Mouse (Mus musculus) hindbrain, embryonic 12.5 days (tissue): ENCODE data around the gene Eed. TPM values are rescaled to one million over a fixed set of nuclear protein-coding genes. Genes with fewer than 3 reads are reported as not detected.

Experiments used
- ATAC-seq: fragments of 200-750 bp; cut with Nextera tagmentation; 2 replicates; pipeline ENCODE4 v1.8.0; 2017; ENCODE audit warnings: moderate TSS enrichment; ENCODE audit not compliant: low FRiP score
- H3K27ac ChIP-seq: fragments of 300-500 bp; sonication (generic); 2 replicates; pipeline ENCODE4 v1.5.1; 2016; ENCODE audit warnings: mild to moderate bottlenecking
- H3K27me3 ChIP-seq: fragments of 300-500 bp; sonication (generic); 2 replicates; pipeline ENCODE4 v1.6.1; 2016; ENCODE audit warnings: mild to moderate bottlenecking
- H3K36me3 ChIP-seq: fragments of 300-500 bp; sonication (generic); 2 replicates; pipeline ENCODE4 v1.6.1; 2016; ENCODE audit warnings: mild to moderate bottlenecking
- H3K4me1 ChIP-seq: fragments of 300-500 bp; sonication (generic); 2 replicates; pipeline ENCODE4 v1.6.1; 2016
- H3K4me2 ChIP-seq: fragments of 300-500 bp; sonication (generic); replicated peaks from 2 replicates; pipeline ENCODE4 v1.6.1; 2016; ENCODE audit warnings: mild to moderate bottlenecking
- H3K4me3 ChIP-seq: fragments of 300-500 bp; sonication (generic); 2 replicates; pipeline ENCODE4 v1.5.1; 2016; ENCODE audit warnings: mild to moderate bottlenecking
- H3K9ac ChIP-seq: fragments of 300-500 bp; sonication (generic); 2 replicates; pipeline ENCODE4 v1.6.1; 2016; ENCODE audit warnings: mild to moderate bottlenecking, moderate library complexity
- H3K9me3 ChIP-seq: fragments of 300-500 bp; sonication (generic); replicated peaks from 2 replicates; pipeline ENCODE4 v1.6.1; 2016; ENCODE audit warnings: mild to moderate bottlenecking
- WGBS: fragments of 180-500 bp; shearing (Covaris S2); methylation state at CpG from one replicate; pipeline ENCODE4 v1.1.7; 2016; 5-methylcytosine and 5-hydroxymethylcytosine counted together
- polyA plus RNA-seq: library from polyadenylated mRNA; unstranded; fragments of >200 nt; fragmentation: Nextera tagmentation; extraction: Ambion mirVana; gene quantifications from 2 replicates; pipeline ENCODE4 v1.2.1, GENCODE M21; 2016

Gene Eed
- polyA plus RNA-seq, 1 experiment from 2014 or later, result 69.7 TPM

GRCm38 (mm10) chr7:89975571-89975970 is 5.2 kb downstream of the Eed start:
- Histone ChIP-seq H3K27ac (no peak overlapping the region), H3K9me3 (no peaks in the 10 kb centered on the region), H3K36me3 (peaks cover 25% of the 10 kb centered on the region), H3K27me3 (no peaks in the 10 kb centered on the region), H3K9ac (no peak overlapping the region), H3K4me3 (no peak overlapping the region), H3K4me1 (peaks cover 8% of the 10 kb centered on the region), H3K4me2 (no peak overlapping the region)
- WGBS, result 86% methylated on average over 1 of the region's 1 CpGs
- no peak for ATAC-seq

GRCm38 (mm10) chr7:89967235-89967634 is 13.5 kb downstream of the Eed start:
- WGBS, result 90% methylated on average over 2 of the region's 2 CpGs
- Histone ChIP-seq H3K9ac (no peak overlapping the region), H3K4me1 (no peaks in the 10 kb centered on the region), H3K27ac (no peak overlapping the region), H3K4me2 (no peak overlapping the region), H3K36me3 (peaks cover 45% of the 10 kb centered on the region), H3K9me3 (no peaks in the 10 kb centered on the region), H3K4me3 (no peak overlapping the region), H3K27me3 (no peaks in the 10 kb centered on the region)
- no peak for ATAC-seq

DNA sequence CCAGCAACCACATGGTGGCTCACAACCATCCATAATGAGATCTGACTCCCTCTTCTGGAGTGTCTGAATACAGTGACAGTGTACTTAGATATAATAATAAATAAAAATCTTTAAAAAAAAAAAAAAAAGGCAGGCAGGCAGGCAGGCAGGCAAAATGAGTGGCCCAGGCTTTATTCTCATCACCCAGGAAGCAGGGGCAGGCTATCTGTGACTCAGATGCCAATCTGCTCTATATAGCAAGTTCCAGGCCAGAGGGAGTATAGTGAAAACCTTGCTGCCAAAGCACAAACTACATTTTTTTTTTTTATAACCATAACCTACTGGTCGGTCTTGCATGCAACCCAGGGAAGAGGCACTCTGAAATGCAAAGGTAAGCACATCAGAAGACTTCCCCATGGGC is 14.0 kb downstream of the Eed start:
- H3K9me3 ChIP-seq, result no peaks in the 10 kb centered on the region
- no peak for ATAC-seq
- no peak overlapping the region for H3K27ac ChIP-seq
- H3K27me3 ChIP-seq, result no peaks in the 10 kb centered on the region
- H3K4me2 ChIP-seq, result no peak overlapping the region
- no peak overlapping the region for H3K4me3 ChIP-seq
- H3K9ac ChIP-seq, result no peak overlapping the region
- peaks cover 49% of the 10 kb centered on the region for H3K36me3 ChIP-seq
- H3K4me1 ChIP-seq, result no peaks in the 10 kb centered on the region
- WGBS, result 95% methylated on average over 1 of the region's 1 CpGs

- peaks cover 48% of the 10 kb centered on the region for H3K36me3 ChIP-seq
- no peak overlapping the region for H3K27ac ChIP-seq
- no peaks in the 10 kb centered on the region for H3K9me3 ChIP-seq
- no peak overlapping the region for H3K4me2 ChIP-seq
- no peak overlapping the region for H3K4me3 ChIP-seq
- no peaks in the 10 kb centered on the region for H3K4me1 ChIP-seq
- no peak for ATAC-seq
- no peaks in the 10 kb centered on the region for H3K27me3 ChIP-seq
- H3K9ac ChIP-seq, result no peak overlapping the region
These were observed 17.6 kb downstream of the Eed start for GRCm38 (mm10) chr7:89963135-89963534.

- no peaks in the 10 kb centered on the region for H3K9me3 ChIP-seq
- H3K9ac ChIP-seq, result no peak overlapping the region
- no peak overlapping the region for H3K4me3 ChIP-seq
- no peak overlapping the region for H3K27ac ChIP-seq
- no peaks in the 10 kb centered on the region for H3K27me3 ChIP-seq
- peaks cover 40% of the 10 kb centered on the region for H3K36me3 ChIP-seq
- no peak for ATAC-seq
- H3K4me1 ChIP-seq, result no peaks in the 10 kb centered on the region
- no peak overlapping the region for H3K4me2 ChIP-seq
- 47% methylated on average over 5 of the region's 5 CpGs for WGBS
These were observed 23.5 kb downstream of the Eed start for GRCm38 (mm10) chr7:89957300-89957699.

DNA sequence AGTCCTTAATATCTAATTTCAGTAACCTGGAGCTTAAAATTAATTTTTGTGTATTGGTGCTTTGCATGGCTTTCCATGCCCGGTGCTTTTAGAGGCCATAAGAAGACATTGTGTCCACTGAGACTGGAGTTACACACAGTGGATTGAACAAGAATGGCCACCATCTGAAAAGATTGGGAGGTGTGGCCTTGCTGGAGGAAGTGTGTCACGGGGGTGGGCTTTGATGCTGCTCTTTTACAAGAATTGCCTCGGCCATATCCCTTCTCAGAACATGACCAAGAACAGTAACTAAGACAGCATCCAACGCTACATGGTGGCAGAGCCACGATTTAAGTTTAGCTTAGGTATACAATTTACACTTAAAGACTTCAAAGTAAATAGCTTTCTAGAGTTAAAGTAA is 26.5 kb downstream of the Eed start:
- Histone ChIP-seq H3K4me2 (no peak overlapping the region), H3K27ac (no peak overlapping the region), H3K36me3 (peaks cover 30% of the 10 kb centered on the region), H3K27me3 (no peaks in the 10 kb centered on the region), H3K4me3 (no peak overlapping the region), H3K9me3 (no peaks in the 10 kb centered on the region), H3K9ac (no peak overlapping the region), H3K4me1 (no peaks in the 10 kb centered on the region)
- 89% methylated on average over 5 of the region's 5 CpGs for WGBS
- ATAC-seq, result no peak

- no peak overlapping the region for H3K4me3 ChIP-seq
These were observed 31.4 kb downstream of the Eed start for GRCm38 (mm10) chr7:89949403-89949802.

DNA sequence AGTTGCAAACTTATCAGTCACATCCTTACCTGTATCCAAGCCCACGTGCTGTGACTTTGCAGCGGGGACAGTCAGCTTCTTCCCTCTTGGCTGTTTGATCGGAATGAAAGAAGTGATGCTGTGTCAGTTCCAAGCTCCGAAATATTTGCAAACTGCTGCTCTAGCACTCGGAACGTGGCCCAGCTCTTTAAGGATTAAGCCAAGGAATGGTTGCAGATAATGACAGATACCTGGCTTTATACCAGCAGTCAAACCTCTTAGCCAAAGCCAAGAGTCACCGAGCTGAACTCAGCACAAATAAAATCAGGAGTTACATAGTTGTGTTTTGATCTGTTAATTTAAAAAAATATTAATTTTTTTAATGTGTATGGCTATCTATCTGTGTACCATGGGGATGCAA is 32.8 kb downstream of the Eed start:
- no peak overlapping the region for H3K4me3 ChIP-seq
- no peaks in the 10 kb centered on the region for H3K9me3 ChIP-seq
- no peaks in the 10 kb centered on the region for H3K36me3 ChIP-seq
- H3K27ac ChIP-seq, result no peak overlapping the region
- WGBS, result 91% methylated on average over 7 of the region's 7 CpGs
- H3K4me1 ChIP-seq, result no peaks in the 10 kb centered on the region
- no peak overlapping the region for H3K9ac ChIP-seq
- ATAC-seq, result no peak
- H3K4me2 ChIP-seq, result no peak overlapping the region
- no peaks in the 10 kb centered on the region for H3K27me3 ChIP-seq

More at GRCm38 (mm10) chr7:89949403-89949802, 31.4 kb downstream of the Eed start:
- 80% methylated on average over 4 of the region's 4 CpGs for WGBS
- Histone ChIP-seq H3K9me3 (no peaks in the 10 kb centered on the region), H3K4me1 (no peaks in the 10 kb centered on the region), H3K27ac (no peak overlapping the region), H3K27me3 (no peaks in the 10 kb centered on the region), H3K9ac (no peak overlapping the region), H3K4me2 (no peak overlapping the region), H3K36me3 (no peaks in the 10 kb centered on the region)
- ATAC-seq, result no peak

- Histone ChIP-seq H3K27me3 (no peaks in the 10 kb centered on the region), H3K36me3 (no peaks in the 10 kb centered on the region), H3K4me1 (peaks cover 10% of the 10 kb centered on the region), H3K4me3 (peak within 1 kb of the TSS; percentile 89), H3K4me2 (peak within 1 kb of the TSS; percentile 65), H3K9me3 (no peaks in the 10 kb centered on the region), H3K27ac (peak within 1 kb of the TSS; percentile 76), H3K9ac (peak within 1 kb of the TSS; percentile 69)
- ATAC-seq, result peak; percentile 99
- WGBS, result under 1% methylated on average over 45 of the region's 45 CpGs
These were observed 40.0 kb downstream of the Eed start, which contains the start of gene Hikeshi for GRCm38 (mm10) chr7:89940571-89941463. Gene Hikeshi (minus strand): TSS chr7:89941204.

- peak overlapping the region; percentile 69 for H3K9ac ChIP-seq
- WGBS, result 38% methylated on average over 15 of the region's 15 CpGs
- H3K4me1 ChIP-seq, result peaks cover 10% of the 10 kb centered on the region
- H3K27me3 ChIP-seq, result no peaks in the 10 kb centered on the region
- no peaks in the 10 kb centered on the region for H3K9me3 ChIP-seq
- H3K36me3 ChIP-seq, result no peaks in the 10 kb centered on the region; the same call in 1 of the 2 replicates
- H3K4me2 ChIP-seq, result peak overlapping the region; percentile 65
- no peak for ATAC-seq
- H3K4me3 ChIP-seq, result peak overlapping the region; percentile 89
- no peak overlapping the region for H3K27ac ChIP-seq
These were observed 41.1 kb downstream of the Eed start for GRCm38 (mm10) chr7:89939497-89940353.

DNA sequence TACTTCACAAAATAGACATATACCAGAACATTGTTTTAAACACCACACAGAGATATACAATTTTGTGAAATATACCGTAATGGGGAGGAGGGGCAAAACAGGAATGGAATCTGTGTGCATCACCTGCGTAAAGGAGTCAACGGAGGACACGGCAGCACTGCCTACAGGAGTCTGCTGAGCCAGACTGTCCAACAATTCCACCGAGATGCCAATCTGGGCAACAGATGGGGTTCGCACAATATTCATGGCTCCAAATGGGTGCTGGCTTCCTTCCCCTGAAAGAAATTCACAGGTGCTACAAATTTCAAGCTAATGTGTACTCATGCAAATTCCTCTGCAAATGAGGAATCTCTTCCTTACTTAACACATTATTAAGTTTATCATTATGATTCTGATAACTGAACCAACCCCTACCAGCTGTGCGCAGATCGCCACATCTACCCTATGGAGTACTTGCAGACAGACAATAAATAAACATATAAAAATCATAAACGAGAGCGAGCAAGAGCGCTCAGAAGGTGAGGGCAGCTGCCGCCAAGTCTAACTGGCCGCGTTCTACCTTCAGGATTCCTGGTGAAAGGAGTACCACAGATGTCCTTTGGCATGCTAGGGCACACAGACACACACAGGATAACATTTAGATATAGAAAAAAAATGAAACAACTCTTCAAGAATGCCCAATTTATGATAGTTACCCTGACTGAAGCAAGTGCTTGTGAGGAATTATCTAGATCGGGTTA is 57.2 kb downstream of the Eed start:
- Histone ChIP-seq H3K4me3 (no peak overlapping the region), H3K36me3 (peaks cover 27% of the 10 kb centered on the region), H3K9ac (no peak overlapping the region), H3K4me2 (no peak overlapping the region), H3K9me3 (no peaks in the 10 kb centered on the region), H3K27ac (no peak overlapping the region), H3K27me3 (no peaks in the 10 kb centered on the region), H3K4me1 (no peaks in the 10 kb centered on the region)
- WGBS, result 97% methylated on average over 15 of the region's 15 CpGs
- no peak for ATAC-seq

DNA sequence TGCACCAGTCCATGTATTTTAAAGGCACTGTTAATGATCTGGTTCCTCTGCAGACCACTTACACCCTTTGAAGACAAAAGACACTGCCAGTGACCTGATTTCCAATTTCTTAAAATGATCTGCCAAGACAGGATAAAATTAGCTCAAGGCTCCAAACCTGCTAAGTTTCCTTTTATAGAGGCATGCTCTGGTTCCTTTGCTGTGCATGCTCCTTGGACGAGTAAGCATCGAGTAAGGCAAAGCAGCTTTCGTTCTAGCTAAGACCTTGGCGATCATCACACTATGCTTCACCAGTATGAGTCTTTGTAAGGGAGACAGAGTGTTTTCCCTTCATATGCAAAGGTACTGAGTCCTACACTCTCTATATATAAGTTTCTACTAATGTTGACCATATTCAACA is 63.0 kb downstream of the Eed start:
- H3K4me1 ChIP-seq, result no peaks in the 10 kb centered on the region
- H3K36me3 ChIP-seq, result peaks cover 18% of the 10 kb centered on the region
- 92% methylated on average over 4 of the region's 4 CpGs for WGBS
- ATAC-seq, result no peak
- no peak overlapping the region for H3K4me3 ChIP-seq
- H3K4me2 ChIP-seq, result no peak overlapping the region
- no peaks in the 10 kb centered on the region for H3K9me3 ChIP-seq
- H3K27me3 ChIP-seq, result no peaks in the 10 kb centered on the region
- no peak overlapping the region for H3K27ac ChIP-seq
- no peak overlapping the region for H3K9ac ChIP-seq
